Mouse (Mus musculus): Measurements from ENCODE around the gene Icam4. TPM values are rescaled to one million over a fixed set of nuclear protein-coding genes. Genes with fewer than 3 reads are reported as not detected.
"Not testable (repeated sequence)": the region's sequence is repeated elsewhere in the genome, so short reads cannot be mapped to it uniquely, and the experiment has no call there.

Icam4 gene
- total and polyA plus RNA-seq, 3 experiments, result 193 to 268 (median 260) TPM

DNA sequence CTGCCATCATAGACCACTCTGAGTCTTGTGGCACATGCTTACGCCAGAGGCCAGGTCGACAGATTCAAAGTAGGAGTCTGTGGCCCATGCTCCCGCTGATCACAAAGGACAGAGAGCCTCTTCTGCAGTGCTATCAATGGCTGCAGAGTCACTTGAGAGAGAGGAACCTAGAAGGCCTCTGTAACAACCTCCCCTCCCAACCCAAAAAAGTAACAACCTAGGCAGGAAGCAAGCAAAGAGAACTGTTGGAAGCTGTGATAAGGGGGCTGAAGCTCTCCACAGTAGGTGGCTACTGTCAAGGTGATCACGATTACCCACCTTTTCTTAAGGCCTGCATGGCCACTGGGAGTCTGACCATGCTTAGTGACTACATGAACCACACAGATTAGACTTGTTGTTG lies 14.4 kb downstream of the Icam4 start (continued):
- TF ChIP-seq KAT2A (conservative IDR thresholded peaks at IDR 0.05; ENCODE audit: low read depth, low read length) (no peak), MEF2A (IDR thresholded peaks at IDR 0.05; ENCODE audit: extremely low read depth, insufficient replicate concordance, low read depth, low read length, poor library complexity, severe bottlenecking) (no peak), USF2 (IDR thresholded peaks at IDR 0.05; ENCODE audit: borderline replicate concordance in 1 of 2, insufficient read depth in 1 of 2, low read depth in 1 of 2, low read length in 2 of 2) (no peak), EP300 (IDR thresholded peaks at IDR 0.05; ENCODE audit: low read depth in 1 of 2, low read length in 2 of 2) (peak; percentile 88), ZNF384 (IDR thresholded peaks at IDR 0.05; ENCODE audit: low read depth, low read length) (peak; percentile 50; the same call in 1 of the 2 replicates), TAL1 (IDR thresholded peaks at IDR 0.05; ENCODE audit: low read length) (peak; percentile 78), CTCF (IDR thresholded peaks at IDR 0.05 in 2 of 3, conservative IDR thresholded peaks at IDR 0.05 in 1 of 3; ENCODE audit: control insufficient read depth in 1 of 3, insufficient read depth in 1 of 3, low read depth in 2 of 3, low read length in 3 of 3, poor library complexity in 1 of 3, severe bottlenecking in 1 of 3) (no peak), GABPA (IDR thresholded peaks at IDR 0.05; ENCODE audit: low read depth, low read length) (no peak), ZMIZ1 (IDR thresholded peaks at IDR 0.05; ENCODE audit: low read depth, low read length) (no peak), MAZ (IDR thresholded peaks at IDR 0.05; ENCODE audit: low read depth, low read length) (peak; percentile 95), NELFE (IDR thresholded peaks at IDR 0.05; ENCODE audit: low read depth, low read length) (peak; percentile 34; the same call in 1 of the 2 replicates), ZKSCAN1 (IDR thresholded peaks at IDR 0.05; ENCODE audit: low read depth, low read length) (no peak), USF1 (IDR thresholded peaks at IDR 0.05; ENCODE audit: low read depth, low read length) (no peak), POLR2A (IDR thresholded peaks at IDR 0.05; ENCODE audit: control insufficient read depth in 1 of 2, insufficient read depth in 1 of 2, low read depth in 1 of 2, low read length in 2 of 2, poor library complexity in 1 of 2) (peak in 1 of 2 experiments; percentile 46; a peak in 1 of 4 replicates)

DNA sequence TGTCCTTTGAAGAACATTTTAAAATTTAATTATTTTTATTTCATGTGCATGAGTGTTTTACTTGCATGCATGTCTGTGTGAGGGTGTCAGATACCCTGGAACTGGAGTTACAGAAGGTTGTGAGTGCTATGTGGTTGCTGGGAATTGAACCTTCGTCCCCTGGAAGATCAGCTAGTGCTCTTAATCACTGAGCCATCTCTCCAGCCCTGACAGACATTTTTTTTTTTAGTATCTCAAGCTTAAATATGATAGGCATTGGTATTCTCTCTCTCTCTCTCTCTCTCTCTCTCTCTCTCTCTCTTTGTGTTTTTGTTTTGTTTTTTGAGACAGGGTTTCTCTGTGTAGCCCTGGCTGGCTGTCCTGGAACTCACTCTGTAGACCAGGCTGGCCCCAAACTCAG lies 15.6 kb downstream of the Icam4 start:
- not testable (repeated sequence) for H3K27me3 ChIP-seq (ENCODE audit: control insufficient read depth in 1 of 2, insufficient read depth in 2 of 2, low read length in 2 of 2); DNase-seq (ENCODE audit: low read depth, low spot score); H3K79me2 ChIP-seq (ENCODE audit: control insufficient read depth, insufficient read depth, low read length, poor library complexity); H3K9ac ChIP-seq (ENCODE audit: control insufficient read depth, low read depth, low read length, poor library complexity, severe bottlenecking); H3K4me3 ChIP-seq (ENCODE audit: control insufficient read depth in 1 of 2, insufficient read depth in 1 of 2, low read depth in 2 of 2, low read length in 2 of 2); H3K9me3 ChIP-seq (replicated peaks; ENCODE audit: insufficient read depth, low read length); H3K27ac ChIP-seq (ENCODE audit: control insufficient read depth, low read depth, low read length)
- H3K4me1 ChIP-seq (ENCODE audit: control insufficient read depth in 1 of 2, insufficient read depth in 2 of 2, low read length in 2 of 2), result peaks cover 29 to 42% of the 10 kb centered on the region in 2 experiments
- 0 out of 2 replicates have a peak, but pooled peaks have one; percentile 10 for TF ChIP-seq SIN3A (IDR thresholded peaks at IDR 0.05; ENCODE audit: low read length)
- TF ChIP-seq ZNF384 (IDR thresholded peaks at IDR 0.05; ENCODE audit: low read depth, low read length), result peak; percentile 53
- TF ChIP-seq TBP (IDR thresholded peaks at IDR 0.05; ENCODE audit: low read depth, low read length), result peak; percentile 85
- H3K36me3 ChIP-seq (ENCODE audit: control insufficient read depth in 1 of 2, insufficient read depth in 2 of 2, low read length in 2 of 2), result peaks cover 0 to 41% of the 10 kb centered on the region in 2 experiments; a peak in 2 of 4 replicates

DNA sequence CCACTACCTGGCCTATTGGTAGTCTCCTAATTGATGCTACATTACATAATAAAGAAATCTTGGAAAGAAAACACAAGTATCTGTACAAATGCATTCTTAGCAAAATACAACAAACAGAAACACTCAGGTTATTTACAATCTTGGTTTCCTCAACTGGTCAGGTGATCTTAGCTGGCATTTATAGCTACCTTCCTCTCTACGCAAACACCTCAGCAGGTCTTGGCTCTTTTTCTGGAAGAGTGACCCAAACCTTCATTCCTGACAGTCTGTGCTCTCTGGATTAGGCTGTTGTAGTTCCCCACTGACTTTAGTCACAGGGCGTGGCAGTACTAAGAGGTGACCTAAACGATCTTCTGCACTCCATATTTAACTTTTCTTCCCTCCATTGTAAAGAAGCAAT lies 16.1 kb downstream of the Icam4 start:
- Histone ChIP-seq H3K27ac (ENCODE audit: control insufficient read depth, low read depth, low read length) (no peak overlapping the region), H3K9ac (ENCODE audit: control insufficient read depth, low read depth, low read length, poor library complexity, severe bottlenecking) (no peak overlapping the region), H3K4me1 (ENCODE audit: control insufficient read depth in 1 of 2, insufficient read depth in 2 of 2, low read length in 2 of 2) (peaks cover 25 to 37% of the 10 kb centered on the region in 2 experiments), H3K27me3 (ENCODE audit: control insufficient read depth in 1 of 2, insufficient read depth in 2 of 2, low read length in 2 of 2) (no peaks in the 10 kb centered on the region), H3K9me3 (replicated peaks; ENCODE audit: insufficient read depth, low read length) (no peaks in the 10 kb centered on the region), H3K36me3 (ENCODE audit: control insufficient read depth in 1 of 2, insufficient read depth in 2 of 2, low read length in 2 of 2) (peaks cover 0 to 37% of the 10 kb centered on the region in 2 experiments; a peak in 2 of 4 replicates), H3K79me2 (ENCODE audit: control insufficient read depth, insufficient read depth, low read length, poor library complexity) (no peaks in the 10 kb centered on the region), H3K4me3 (ENCODE audit: control insufficient read depth in 1 of 2, insufficient read depth in 1 of 2, low read depth in 2 of 2, low read length in 2 of 2) (no peak overlapping the region)
- 0 out of 2 replicates have a peak, but pooled peaks have one; percentile 9 for TF ChIP-seq TCF12 (IDR thresholded peaks at IDR 0.05; ENCODE audit: low read depth, low read length)
- TF ChIP-seq POLR2AphosphoS5 (IDR thresholded peaks at IDR 0.05; ENCODE audit: borderline replicate concordance, low read depth, low read length), result no peak
- peak; percentile 55; the same call in 1 of the 2 replicates for TF ChIP-seq USF1 (IDR thresholded peaks at IDR 0.05; ENCODE audit: low read depth, low read length)
- no peak for TF ChIP-seq E2F4 (IDR thresholded peaks at IDR 0.05; ENCODE audit: borderline replicate concordance, low read depth, low read length)
- 0 out of 2 replicates have a peak, but pooled peaks have one; percentile 26 for TF ChIP-seq NELFE (IDR thresholded peaks at IDR 0.05; ENCODE audit: low read depth, low read length)
- no peak for TF ChIP-seq UBTF (IDR thresholded peaks at IDR 0.05; ENCODE audit: borderline replicate concordance, insufficient read depth, low read depth, low read length)
- TF ChIP-seq MXI1 (IDR thresholded peaks at IDR 0.05; ENCODE audit: low read depth, low read length), result peak; percentile 64; the same call in 1 of the 2 replicates
- TF ChIP-seq ZC3H11A (IDR thresholded peaks at IDR 0.05; ENCODE audit: low read depth, low read length), result 0 out of 2 replicates have a peak, but pooled peaks have one; percentile 26
- peak; percentile 29; the same call in 1 of the 2 replicates for TF ChIP-seq MYC (IDR thresholded peaks at IDR 0.05; ENCODE audit: low read depth, low read length)
- TF ChIP-seq MAX (IDR thresholded peaks at IDR 0.05; ENCODE audit: low read length), result peak; percentile 23; the same call in 1 of the 2 replicates
- peak in 1 of 2 experiments; percentile 58; a peak in 1 of 4 replicates for TF ChIP-seq EP300 (IDR thresholded peaks at IDR 0.05; ENCODE audit: low read depth in 1 of 2, low read length in 2 of 2)
- TF ChIP-seq SIN3A (IDR thresholded peaks at IDR 0.05; ENCODE audit: low read length), result peak; percentile 56; the same call in 1 of the 2 replicates
- TF ChIP-seq RCOR1 (IDR thresholded peaks at IDR 0.05; ENCODE audit: low read depth, low read length), result 0 out of 2 replicates have a peak, but pooled peaks have one; percentile 31
- DNase-seq (ENCODE audit: low read depth, low spot score), result no peak
